Mouse (Mus musculus) monocyte, adult 2 months (primary cell): ENCODE results near the gene Actl7a.

Experiments
- DNase-seq, 2 experiments: peaks; one replicate each; pipeline ENCODE4 v3.0.0; 2022; ENCODE audit warnings: low spot score in 2 of 2, low read depth in 1 of 2

Gene Actl7a

GRCm38 (mm10) chr4:56743363-56744195, at the start of gene Actl7a:
TSS of gene Actl7a (plus strand) at chr4:56743413.
- no peak for DNase-seq

- no peak for DNase-seq
Observed at GRCm38 (mm10) chr4:56696401-56696800, 46.8 kb upstream of the Actl7a start.

GRCm38 (mm10) chr4:56698671-56699070, 44.5 kb upstream of the Actl7a start:
- DNase-seq: no peak

- DNase-seq: no peak
Observed at GRCm38 (mm10) chr4:56702234-56702633, 41.0 kb upstream of the Actl7a start.

GRCm38 (mm10) chr4:56713155-56713554, 30.1 kb upstream of the Actl7a start:
- no peak for DNase-seq

GRCm38 (mm10) chr4:56716801-56717200, 26.4 kb upstream of the Actl7a start:
- DNase-seq: no peak

GRCm38 (mm10) chr4:56717932-56718331, 25.3 kb upstream of the Actl7a start:
- DNase-seq: no peak

- DNase-seq: no peak
Observed at GRCm38 (mm10) chr4:56718573-56719442, 24.4 kb upstream of the Actl7a start.

- no peak for DNase-seq
Observed at GRCm38 (mm10) chr4:56719456-56719855, 23.8 kb upstream of the Actl7a start.

GRCm38 (mm10) chr4:56720403-56720802, 22.8 kb upstream of the Actl7a start:
- no peak for DNase-seq

- DNase-seq: no peak
Observed at GRCm38 (mm10) chr4:56721469-56721868, 21.7 kb upstream of the Actl7a start.

- no peak for DNase-seq
Observed at GRCm38 (mm10) chr4:56722346-56722745, 20.9 kb upstream of the Actl7a start.

GRCm38 (mm10) chr4:56723237-56723636, 20.0 kb upstream of the Actl7a start:
- DNase-seq: no peak

- no peak for DNase-seq
Observed at GRCm38 (mm10) chr4:56725839-56726238, 17.4 kb upstream of the Actl7a start.

GRCm38 (mm10) chr4:56740020-56740485, 3.2 kb upstream of the Actl7a start, which contains the start of gene Gm26657:
TSS of gene Gm26657 (plus strand) at chr4:56740070.
- DNase-seq: no peak

- DNase-seq: no peak
Observed at GRCm38 (mm10) chr4:56740611-56741010, 2.6 kb upstream of the Actl7a start.

- no peak for DNase-seq
Observed at GRCm38 (mm10) chr4:56741041-56741493, 2.1 kb upstream of the Actl7a start, which contains the start of gene Actl7b. TSS of gene Actl7b (minus strand) at chr4:56741443.

- no peak for DNase-seq
Observed at GRCm38 (mm10) chr4:56742698-56743097, 515 bp upstream of the Actl7a start.

GRCm38 (mm10) chr4:56746345-56746744, 3.1 kb downstream of the Actl7a start:
- no peak for DNase-seq

GRCm38 (mm10) chr4:56747456-56747855, 4.2 kb downstream of the Actl7a start:
- no peak for DNase-seq

- no peak for DNase-seq
Observed at GRCm38 (mm10) chr4:56756021-56756420, 12.8 kb downstream of the Actl7a start.
